Mouse (Mus musculus) spleen, adult 2 months (tissue): ENCODE measurements at regions not wholly inside any gene's neighbourhood (a gene's known extent, or its start where the extent isn't known, plus 50 kb on each side); places are given as distances from the start of the nearest gene placed in this dataset.

ENCODE experiments used
- DNase-seq, 2 experiments: peaks; one replicate each; pipeline versions ENCODE4 v3.0.0 to v3.0.0-alpha.2; 2012 to 2021; ENCODE audit warnings: low spot score in 2 of 2, low read depth in 1 of 2
- H3K27ac ChIP-seq: fragments of 200-500 bp; 2 replicates; pipeline ENCODE4 v1.5.1; 2012; ENCODE audit warnings: low read length, inconsistent platforms; ENCODE audit not compliant: insufficient read depth
- H3K27me3 ChIP-seq: fragments of 200-500 bp; 2 replicates; pipeline ENCODE4 v1.6.1; 2012; ENCODE audit warnings: mild to moderate bottlenecking, moderate library complexity, low read length, inconsistent platforms; ENCODE audit not compliant: control insufficient read depth, insufficient read depth
- H3K36me3 ChIP-seq: fragments of 200-500 bp; 2 replicates; pipeline ENCODE4 v1.6.1; 2012; ENCODE audit warnings: mild to moderate bottlenecking, low read length, inconsistent platforms; ENCODE audit not compliant: control insufficient read depth, insufficient read depth
- H3K4me1 ChIP-seq: fragments of 200-500 bp; 2 replicates; pipeline ENCODE4 v1.6.1; 2011; ENCODE audit warnings: inconsistent platforms; ENCODE audit not compliant: control insufficient read depth, insufficient read depth, insufficient read length
- H3K4me3 ChIP-seq: fragments of 200-500 bp; 2 replicates; pipeline ENCODE4 v1.5.1; 2011; ENCODE audit warnings: mild to moderate bottlenecking, inconsistent platforms; ENCODE audit not compliant: insufficient read depth, insufficient read length; ENCODE audit errors: extremely low read depth
- CTCF ChIP-seq: fragments of 200-500 bp; IDR thresholded peaks from 2 replicates; pipeline ENCODE4 v1.5.1; 2011; ENCODE audit warnings: mild to moderate bottlenecking, inconsistent platforms; ENCODE audit not compliant: insufficient read depth, insufficient read length, insufficient replicate concordance; ENCODE audit errors: extremely low read depth
- POLR2A ChIP-seq: fragments of 200-500 bp; IDR thresholded peaks from 2 replicates; pipeline ENCODE4 v1.6.1; 2011; ENCODE audit warnings: low read depth, low read length, inconsistent platforms
- WGBS: fragments of 180-500 bp; shearing (Covaris S2); methylation state at CpG from one replicate; pipeline ENCODE4 v1.1.7; 2018; 5-methylcytosine and 5-hydroxymethylcytosine counted together

DNA sequence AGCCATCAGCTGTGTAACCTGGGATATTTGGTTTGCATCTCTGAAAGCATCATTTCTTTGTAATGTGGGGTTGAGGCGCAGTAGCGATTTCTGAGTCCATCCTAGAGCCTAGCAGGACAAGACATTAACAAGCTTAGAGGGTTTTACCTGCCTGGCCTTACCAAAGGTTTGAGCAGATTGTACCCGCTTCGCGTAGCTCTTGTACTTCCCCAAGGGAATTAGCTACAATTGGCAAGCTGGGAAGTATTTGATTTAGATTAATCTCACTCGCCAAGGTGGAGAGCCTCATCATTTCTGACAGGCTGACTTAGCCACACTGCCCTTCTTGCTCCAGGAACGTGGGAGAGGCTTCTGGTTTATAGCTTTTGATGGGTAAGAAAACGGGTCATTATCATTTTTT lies 436.1 kb upstream of the Tle4 start:
- 87% methylated on average over 8 of the region's 8 CpGs for WGBS
- Histone ChIP-seq H3K27ac (no peak overlapping the region), H3K4me1 (no peaks in the 10 kb centered on the region), H3K4me3 (no peak overlapping the region), H3K27me3 (no peaks in the 10 kb centered on the region; the same call in 1 of the 2 replicates), H3K36me3 (no peaks in the 10 kb centered on the region)
- TF ChIP-seq POLR2A, result no peak
- no peak for TF ChIP-seq CTCF
- DNase-seq, result no peak

- no peaks in the 10 kb centered on the region for H3K4me1 ChIP-seq
- no peaks in the 10 kb centered on the region for H3K36me3 ChIP-seq
- H3K27me3 ChIP-seq, result no peaks in the 10 kb centered on the region; the same call in 1 of the 2 replicates
- no peak overlapping the region for H3K27ac ChIP-seq
- no peak for DNase-seq
- TF ChIP-seq CTCF, result no peak
- TF ChIP-seq POLR2A, result no peak
- H3K4me3 ChIP-seq, result no peak overlapping the region
- 73% methylated on average over 5 of the region's 5 CpGs for WGBS
Measured at GRCm38 (mm10) chr19:15033396-15033795, 435.5 kb upstream of the Tle4 start.

DNA sequence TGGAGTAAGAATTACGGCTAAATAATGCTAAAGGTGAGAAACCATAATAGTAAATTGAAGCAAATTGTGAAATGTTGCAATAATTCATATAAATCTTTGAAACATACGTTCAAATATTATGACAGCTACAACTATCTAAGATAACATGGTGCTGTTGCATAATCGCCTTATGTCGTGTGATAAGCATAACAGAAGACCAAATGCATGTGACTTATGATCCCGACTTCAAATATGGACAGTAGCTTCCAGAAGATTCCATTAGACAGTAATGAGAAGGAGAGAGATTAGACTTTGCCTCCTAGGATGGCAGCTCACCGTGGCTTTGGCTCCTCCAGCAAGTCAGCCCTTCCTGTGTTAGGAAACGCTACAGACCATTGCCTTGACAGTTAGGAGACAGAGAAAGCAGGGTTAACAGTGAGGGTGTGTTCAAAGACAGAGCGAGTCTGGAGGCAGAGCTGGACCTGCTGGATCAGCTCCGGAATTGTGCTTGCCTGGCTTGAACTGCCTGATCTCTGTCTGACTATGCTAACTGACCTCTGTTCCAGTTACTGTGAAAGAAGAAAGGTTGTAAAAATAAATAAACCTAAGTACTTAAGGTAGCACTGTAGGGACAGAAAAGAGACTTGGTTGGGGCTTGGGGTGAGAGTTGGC lies 434.6 kb upstream of the Tle4 start:
- no peak for DNase-seq
- TF ChIP-seq CTCF, result no peak
- TF ChIP-seq POLR2A, result no peak
- H3K4me1 ChIP-seq, result no peaks in the 10 kb centered on the region
- WGBS, result 88% methylated on average over 9 of the region's 9 CpGs
- no peak overlapping the region for H3K4me3 ChIP-seq
- no peak overlapping the region for H3K27ac ChIP-seq
- H3K36me3 ChIP-seq, result no peaks in the 10 kb centered on the region
- no peaks in the 10 kb centered on the region; the same call in 1 of the 2 replicates for H3K27me3 ChIP-seq

DNA sequence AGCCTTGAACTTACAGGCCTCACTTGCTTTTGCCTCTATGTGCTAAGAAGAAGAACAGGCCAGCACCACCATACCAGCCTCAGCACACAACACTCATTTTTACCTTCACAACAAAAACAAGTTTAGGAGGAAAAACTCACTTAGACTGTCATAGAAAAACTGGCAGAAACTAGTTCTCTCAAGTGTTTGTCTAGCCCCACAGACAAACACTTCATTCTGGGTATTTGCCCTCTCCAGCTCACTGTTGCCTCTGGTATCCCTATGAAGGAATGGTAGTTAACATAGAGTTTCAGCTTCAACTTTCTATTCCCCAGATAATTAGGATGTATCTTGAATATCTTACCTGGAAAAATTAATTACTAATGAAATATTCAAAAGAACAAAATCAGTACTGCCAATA lies 433.6 kb upstream of the Tle4 start:
- Histone ChIP-seq H3K27ac (no peak overlapping the region), H3K27me3 (no peaks in the 10 kb centered on the region), H3K4me1 (no peaks in the 10 kb centered on the region), H3K4me3 (no peak overlapping the region), H3K36me3 (no peaks in the 10 kb centered on the region)
- TF ChIP-seq POLR2A, result no peak
- no peak for TF ChIP-seq CTCF
- DNase-seq, result no peak

DNA sequence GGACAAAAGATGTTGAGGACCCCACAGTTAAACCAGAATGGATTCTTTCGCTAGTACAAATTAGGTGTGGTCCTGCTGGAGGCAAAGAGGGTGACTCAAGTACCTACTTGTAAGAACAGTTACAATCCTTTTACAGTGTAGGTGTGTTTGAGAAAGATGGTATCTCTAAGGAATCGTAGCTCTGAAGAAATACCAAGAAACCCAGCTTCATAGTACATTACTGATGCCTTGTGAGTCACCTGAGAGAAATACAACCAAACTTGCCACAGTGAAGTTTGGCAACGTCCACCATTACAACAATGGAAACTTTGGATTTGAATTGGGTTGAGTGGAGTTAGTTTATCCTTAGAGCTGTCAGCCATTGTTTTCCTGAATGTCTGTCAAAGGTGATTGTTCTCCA lies 405.7 kb upstream of the Tle4 start:
- 80% methylated on average over 3 of the region's 3 CpGs for WGBS

DNA sequence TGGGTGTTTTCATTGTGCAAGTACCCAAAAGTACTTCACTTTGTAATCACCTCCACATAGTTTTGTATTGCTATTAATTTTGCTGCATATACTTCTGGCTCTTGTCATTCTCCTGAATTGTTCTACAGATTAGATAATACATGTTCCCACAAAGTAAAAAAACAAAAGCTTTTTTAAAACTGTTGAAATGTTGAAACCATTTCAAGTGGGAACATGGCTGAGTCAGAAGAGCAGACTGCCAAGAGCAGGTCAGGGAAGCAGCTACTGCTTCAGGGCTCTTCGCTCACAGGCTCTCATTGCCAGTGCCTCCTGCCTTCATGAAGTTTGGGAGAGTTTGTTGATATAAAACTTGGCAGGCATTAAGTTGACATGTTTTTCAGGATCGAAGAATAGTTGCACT lies 395.5 kb upstream of the Tle4 start:
- H3K27ac ChIP-seq, result no peak overlapping the region
- H3K4me3 ChIP-seq, result no peak overlapping the region
- no peak for DNase-seq
- H3K4me1 ChIP-seq, result no peaks in the 10 kb centered on the region
- TF ChIP-seq POLR2A (no peak), CTCF (no peak)
- H3K27me3 ChIP-seq, result no peaks in the 10 kb centered on the region
- H3K36me3 ChIP-seq, result no peaks in the 10 kb centered on the region
- 83% methylated on average over 2 of the region's 2 CpGs for WGBS

More for the DNA sequence above, 405.7 kb upstream of the Tle4 start:
- Histone ChIP-seq H3K4me3 (no peak overlapping the region), H3K36me3 (no peaks in the 10 kb centered on the region), H3K27me3 (no peaks in the 10 kb centered on the region), H3K27ac (no peak overlapping the region), H3K4me1 (no peaks in the 10 kb centered on the region)
- TF ChIP-seq POLR2A (no peak), CTCF (no peak)
- DNase-seq, result no peak

- no peaks in the 10 kb centered on the region for H3K4me1 ChIP-seq
- no peak overlapping the region for H3K4me3 ChIP-seq
- no peaks in the 10 kb centered on the region for H3K36me3 ChIP-seq
- TF ChIP-seq POLR2A (no peak), CTCF (no peak)
- no peak overlapping the region for H3K27ac ChIP-seq
- DNase-seq, result no peak
- 41% methylated on average over 1 of the region's 1 CpGs for WGBS
- H3K27me3 ChIP-seq, result no peaks in the 10 kb centered on the region
Measured at GRCm38 (mm10) chr19:14970161-14970560, 372.3 kb upstream of the Tle4 start.
